Mouse (Mus musculus): ENCODE results near the gene Ube2u. TPM values are rescaled to one million over a fixed set of nuclear protein-coding genes. Genes with fewer than 3 reads are reported as not detected.

Gene Ube2u
- polyA plus RNA-seq, 1 experiment: not detected

DNA sequence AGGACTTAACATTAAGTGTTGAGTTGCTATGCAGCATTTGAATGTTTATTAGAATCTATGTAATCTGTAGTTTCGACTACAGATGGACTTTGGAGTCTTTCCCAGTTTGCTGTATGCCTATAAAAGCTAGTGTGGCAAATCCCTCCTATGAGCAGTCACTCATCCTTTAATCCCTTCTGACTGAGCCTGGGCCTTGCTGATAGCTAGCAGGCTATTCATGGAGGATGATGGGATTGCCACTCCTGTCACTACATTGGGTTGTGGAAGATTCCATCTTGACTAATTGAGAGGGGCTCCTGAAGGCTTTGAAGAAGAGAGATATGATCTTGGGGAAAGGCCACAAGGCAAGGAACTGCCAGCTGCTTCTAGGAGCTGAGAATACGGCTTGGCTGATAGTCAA lies 74.6 kb downstream of the Ube2u start:
- no peaks in the 10 kb centered on the region for H3K79me2 ChIP-seq (ENCODE audit: control insufficient read depth, insufficient read depth)
- H3K4me3 ChIP-seq (ENCODE audit: insufficient read depth, poor library complexity, severe bottlenecking): no peak overlapping the region
- TF ChIP-seq CTCF (IDR thresholded peaks at IDR 0.05; ENCODE audit: control insufficient read depth, insufficient read depth, insufficient read length): no peak
- TF ChIP-seq USF1 (IDR thresholded peaks at IDR 0.05; ENCODE audit: low read depth): no peak
- TF ChIP-seq CEBPB (IDR thresholded peaks at IDR 0.05; ENCODE audit: low read depth): no peak
- no peak for TF ChIP-seq FOSL1 (IDR thresholded peaks at IDR 0.05; ENCODE audit: insufficient read depth, low read length, poor library complexity, severe bottlenecking)
- no peak for TF ChIP-seq MYOG (IDR thresholded peaks at IDR 0.05; ENCODE audit: control insufficient read depth, extremely low read depth, insufficient read length)
- TF ChIP-seq MAX (IDR thresholded peaks at IDR 0.05): no peak
- no peak for TF ChIP-seq MYOD1 (IDR thresholded peaks at IDR 0.05; ENCODE audit: control insufficient read depth, insufficient read length, low read depth)

DNA sequence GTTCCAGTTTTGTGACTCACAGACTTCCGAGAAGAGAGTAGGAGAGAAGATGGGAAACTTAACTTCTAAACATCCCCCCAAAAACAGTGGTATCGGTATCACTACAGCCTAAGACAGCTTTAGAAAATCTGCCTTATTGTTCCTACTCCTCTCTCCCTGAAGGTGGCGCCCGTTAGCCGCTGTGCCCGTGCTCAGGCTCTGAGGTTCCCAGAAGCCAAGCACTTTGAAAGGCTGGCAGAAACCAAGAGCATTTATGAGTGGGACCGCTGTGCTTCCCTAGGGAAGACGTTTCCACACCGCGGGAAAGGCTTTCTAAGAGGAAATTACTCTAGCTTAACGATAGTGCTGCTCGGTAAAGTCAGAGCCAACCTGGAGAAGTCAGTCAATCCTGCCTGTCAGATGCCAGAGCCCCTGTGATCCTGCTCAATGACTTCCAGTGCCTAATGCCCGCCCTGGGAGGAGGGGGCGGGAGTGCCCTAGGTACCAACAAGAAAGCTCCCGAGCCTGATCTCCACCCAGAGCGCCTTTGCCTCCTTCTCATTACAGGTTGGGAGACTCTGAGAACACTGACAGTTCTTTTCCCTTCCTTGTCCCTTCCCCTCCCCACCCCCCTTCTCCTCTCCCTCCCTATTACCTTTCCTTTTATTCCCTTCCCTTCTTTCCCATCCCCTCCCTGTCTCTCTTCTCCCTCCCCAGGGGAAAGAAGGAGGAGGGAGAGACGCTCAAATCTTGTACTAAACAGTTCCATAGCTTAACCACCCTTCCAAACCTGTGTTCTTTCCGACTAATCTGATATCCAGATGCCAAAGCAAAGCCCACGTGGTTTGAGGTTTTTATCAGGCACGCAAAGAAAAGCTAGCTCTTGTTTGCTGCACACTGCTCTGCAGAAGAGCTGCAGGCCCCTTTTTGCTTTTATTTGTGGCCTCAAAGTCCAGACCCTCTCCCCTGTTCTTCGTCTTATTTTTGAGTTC lies 109.9 kb downstream of the Ube2u start:
- no peaks in the 10 kb centered on the region for H3K79me2 ChIP-seq (ENCODE audit: control insufficient read depth, insufficient read depth)
- H3K36me3 ChIP-seq (ENCODE audit: control insufficient read depth, insufficient read depth): no peaks in the 10 kb centered on the region
- H3K79me3 ChIP-seq (ENCODE audit: low read depth): no peaks in the 10 kb centered on the region
- no peak overlapping the region for H3K4me3 ChIP-seq (ENCODE audit: insufficient read depth, poor library complexity, severe bottlenecking)
- no peaks in the 10 kb centered on the region for H3K27me3 ChIP-seq (ENCODE audit: control insufficient read depth, insufficient read depth, insufficient read length)
- no peak overlapping the region for H3ac ChIP-seq (ENCODE audit: control insufficient read depth, insufficient read length, low read depth)
- TF ChIP-seq MYOG (IDR thresholded peaks at IDR 0.05; ENCODE audit: control insufficient read depth, extremely low read depth, insufficient read length) (no peak), CTCF (IDR thresholded peaks at IDR 0.05; ENCODE audit: control insufficient read depth, insufficient read depth, insufficient read length) (peak; percentile 26)

More for the DNA sequence above, 74.6 kb downstream of the Ube2u start:
- H3ac ChIP-seq (ENCODE audit: control insufficient read depth, insufficient read length, low read depth): no peak overlapping the region
- no peaks in the 10 kb centered on the region for H3K36me3 ChIP-seq (ENCODE audit: control insufficient read depth, insufficient read depth)
- no peaks in the 10 kb centered on the region for H3K27me3 ChIP-seq (ENCODE audit: control insufficient read depth, insufficient read depth, insufficient read length)
- no peaks in the 10 kb centered on the region for H3K79me3 ChIP-seq (ENCODE audit: low read depth)

DNA sequence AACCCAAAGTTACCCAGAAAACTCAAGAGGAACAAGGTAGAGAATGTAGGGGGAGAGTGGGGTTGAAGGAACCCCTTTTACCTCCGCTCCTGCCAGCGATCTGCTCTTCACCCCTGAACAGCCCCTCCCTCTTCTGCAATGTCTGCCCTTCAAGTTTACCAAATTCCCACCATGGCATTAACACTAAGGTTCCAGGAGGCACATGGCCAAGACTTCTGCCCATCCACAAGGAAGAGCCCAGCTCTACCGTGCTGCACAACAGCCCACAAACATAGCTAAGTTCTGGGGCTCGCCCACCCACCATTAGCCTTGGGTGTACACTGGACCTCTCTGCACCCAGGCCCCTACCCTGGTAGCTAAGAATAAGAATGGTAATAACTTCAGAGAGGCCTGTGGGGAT lies 117.1 kb downstream of the Ube2u start:
- Histone ChIP-seq H3K36me3 (ENCODE audit: control insufficient read depth, insufficient read depth) (no peaks in the 10 kb centered on the region), H3ac (ENCODE audit: control insufficient read depth, insufficient read length, low read depth) (no peak overlapping the region), H3K79me3 (ENCODE audit: low read depth) (no peaks in the 10 kb centered on the region), H3K4me3 (ENCODE audit: insufficient read depth, poor library complexity, severe bottlenecking) (no peak overlapping the region), H3K27me3 (ENCODE audit: control insufficient read depth, insufficient read depth, insufficient read length) (no peaks in the 10 kb centered on the region), H3K79me2 (ENCODE audit: control insufficient read depth, insufficient read depth) (no peaks in the 10 kb centered on the region)
- no peak for TF ChIP-seq CEBPB (IDR thresholded peaks at IDR 0.05; ENCODE audit: low read depth)
- TF ChIP-seq MYOD1 (IDR thresholded peaks at IDR 0.05; ENCODE audit: control insufficient read depth, insufficient read length, low read depth): no peak

DNA sequence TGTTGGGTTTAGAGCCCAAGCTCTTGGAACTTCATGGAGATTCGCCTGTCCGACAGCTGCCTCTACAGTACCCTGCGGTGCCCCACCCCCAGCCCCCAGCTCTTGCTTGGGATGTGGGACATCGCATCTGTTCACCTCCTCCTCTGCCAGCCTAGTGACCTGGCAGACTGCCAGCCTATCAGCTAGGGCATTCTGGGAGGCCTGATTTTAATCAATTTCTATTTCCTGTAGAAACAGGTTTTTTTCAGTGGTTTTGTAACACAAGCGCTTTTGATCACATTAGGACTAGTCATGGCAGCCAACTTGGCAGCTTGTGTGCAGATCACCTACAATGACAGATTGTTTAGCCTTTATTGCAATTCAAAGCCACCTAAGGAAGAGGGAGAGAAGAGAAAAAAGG lies 118.0 kb downstream of the Ube2u start:
- Histone ChIP-seq H3ac (ENCODE audit: control insufficient read depth, insufficient read length, low read depth) (no peak overlapping the region), H3K36me3 (ENCODE audit: control insufficient read depth, insufficient read depth) (no peaks in the 10 kb centered on the region), H3K79me2 (ENCODE audit: control insufficient read depth, insufficient read depth) (no peaks in the 10 kb centered on the region), H3K79me3 (ENCODE audit: low read depth) (no peaks in the 10 kb centered on the region), H3K27me3 (ENCODE audit: control insufficient read depth, insufficient read depth, insufficient read length) (no peaks in the 10 kb centered on the region), H3K4me3 (ENCODE audit: insufficient read depth, poor library complexity, severe bottlenecking) (no peak overlapping the region)
- TF ChIP-seq MYOG (IDR thresholded peaks at IDR 0.05; ENCODE audit: control insufficient read depth, extremely low read depth, insufficient read length): no peak
- TF ChIP-seq USF1 (IDR thresholded peaks at IDR 0.05; ENCODE audit: low read depth): no peak

DNA sequence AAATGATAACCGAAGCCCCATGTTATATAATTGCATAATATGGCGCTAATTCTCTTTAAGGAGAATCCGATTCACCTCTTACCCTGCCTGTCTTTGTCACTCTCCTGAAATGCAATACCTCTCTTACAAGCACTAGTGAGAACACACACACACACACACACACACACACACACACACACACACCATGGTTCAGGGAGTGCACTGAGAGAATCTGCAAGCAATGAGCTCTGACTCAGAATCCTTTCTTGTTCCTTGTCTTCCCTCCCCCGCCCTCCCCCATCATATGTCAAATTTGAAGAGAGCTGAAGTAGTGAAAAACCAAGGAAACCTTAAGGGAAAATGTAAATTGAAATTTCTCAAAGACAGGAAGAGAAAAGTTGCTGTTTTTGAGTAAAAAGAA lies 118.4 kb downstream of the Ube2u start:
- TF ChIP-seq MAX (IDR thresholded peaks at IDR 0.05) (no peak), CTCF (IDR thresholded peaks at IDR 0.05; ENCODE audit: control insufficient read depth, insufficient read depth, insufficient read length) (no peak), FOSL1 (IDR thresholded peaks at IDR 0.05; ENCODE audit: insufficient read depth, low read length, poor library complexity, severe bottlenecking) (no peak), USF1 (IDR thresholded peaks at IDR 0.05; ENCODE audit: low read depth) (no peak), MYOG (IDR thresholded peaks at IDR 0.05; ENCODE audit: control insufficient read depth, extremely low read depth, insufficient read length) (no peak), MYOD1 (IDR thresholded peaks at IDR 0.05; ENCODE audit: control insufficient read depth, insufficient read length, low read depth) (no peak), CEBPB (IDR thresholded peaks at IDR 0.05; ENCODE audit: low read depth) (no peak)
- H3K79me2 ChIP-seq (ENCODE audit: control insufficient read depth, insufficient read depth): no peaks in the 10 kb centered on the region
- no peak overlapping the region for H3K4me3 ChIP-seq (ENCODE audit: insufficient read depth, poor library complexity, severe bottlenecking)

More for the DNA sequence above, 118.4 kb downstream of the Ube2u start:
- no peaks in the 10 kb centered on the region for H3K27me3 ChIP-seq (ENCODE audit: control insufficient read depth, insufficient read depth, insufficient read length)
- no peak overlapping the region for H3ac ChIP-seq (ENCODE audit: control insufficient read depth, insufficient read length, low read depth)
- no peaks in the 10 kb centered on the region for H3K36me3 ChIP-seq (ENCODE audit: control insufficient read depth, insufficient read depth)
- no peaks in the 10 kb centered on the region for H3K79me3 ChIP-seq (ENCODE audit: low read depth)
